Mouse (Mus musculus) liver, postnatal 0 days (tissue): ENCODE results near the gene Rtp3. TPM values are rescaled to one million over a fixed set of nuclear protein-coding genes. Genes with fewer than 3 reads are reported as not detected.
A peak's percentile ranks its signal among the peaks of the same experiment; 100 is the strongest.

ENCODE experiments used
- ATAC-seq: fragments of 200-750 bp; cut with Nextera tagmentation; 2 replicates; pipeline ENCODE4 v1.8.0; 2017; ENCODE audit warnings: mild to moderate bottlenecking, moderate library complexity
- DNase-seq: peaks from one replicate; pipeline ENCODE4 v3.0.0-alpha.2; 2016
- H3K27ac ChIP-seq: fragments of 300-500 bp; sonication (generic); 2 replicates; pipeline ENCODE4 v1.5.1; 2014; ENCODE audit warnings: antibody characterized with exemption, moderate library complexity, mild to moderate bottlenecking, low read depth
- H3K27me3 ChIP-seq: fragments of 300-500 bp; sonication (generic); 2 replicates; pipeline ENCODE4 v1.6.1; 2014; ENCODE audit warnings: low read length, control low read depth, mixed read lengths; ENCODE audit not compliant: insufficient read depth
- H3K36me3 ChIP-seq: fragments of 300-500 bp; sonication (generic); replicated peaks from 2 replicates; pipeline ENCODE4 v1.6.1; 2014; ENCODE audit warnings: mild to moderate bottlenecking, control low read depth, low read length, moderate library complexity, mixed read lengths; ENCODE audit not compliant: insufficient read depth
- H3K4me1 ChIP-seq: fragments of 300-500 bp; sonication (generic); 2 replicates; pipeline ENCODE4 v1.6.1; 2014; ENCODE audit warnings: antibody characterized with exemption, mild to moderate bottlenecking, control low read depth; ENCODE audit not compliant: insufficient read depth
- H3K4me2 ChIP-seq: fragments of 300-500 bp; sonication (generic); 2 replicates; pipeline ENCODE4 v1.6.1; 2014; ENCODE audit warnings: low read depth, mild to moderate bottlenecking, low read length, moderate library complexity, mixed read lengths
- H3K4me3 ChIP-seq: fragments of 300-500 bp; sonication (generic); 2 replicates; pipeline ENCODE4 v1.5.1; 2014; ENCODE audit warnings: low read depth, low read length
- H3K9ac ChIP-seq: fragments of 300-500 bp; sonication (generic); replicated peaks from 2 replicates; pipeline ENCODE4 v1.6.1; 2014; ENCODE audit warnings: mild to moderate bottlenecking, moderate library complexity
- H3K9me3 ChIP-seq: fragments of 300-500 bp; sonication (generic); 2 replicates; pipeline ENCODE4 v1.6.1; 2016; ENCODE audit warnings: mild to moderate bottlenecking, control low read depth, low read length, mixed read lengths
- CTCF ChIP-seq: sonication (generic); IDR thresholded peaks from 2 replicates; pipeline ENCODE4 v1.5.1; 2016; ENCODE audit warnings: antibody characterized with exemption, low read depth
- EP300 ChIP-seq: IDR thresholded peaks from 2 replicates; pipeline ENCODE4 v1.6.1; 2016; ENCODE audit warnings: antibody characterized with exemption, low read depth, mild to moderate bottlenecking
- WGBS: fragments of 180-500 bp; shearing (Covaris S2); extraction: QIAGEN DNeasy Blood & Tissue Kit; methylation state at CpG from one replicate; pipeline ENCODE4 v1.1.7; 2014; ENCODE audit not compliant: insufficient replicate concordance; 5-methylcytosine and 5-hydroxymethylcytosine counted together
- polyA plus RNA-seq: library from polyadenylated mRNA; unstranded; fragments of >200 nt; fragmentation: Nextera tagmentation; extraction: Ambion mirVana; gene quantifications from 2 replicates; pipeline ENCODE4 v1.2.1, GENCODE M21; 2015

Gene Rtp3
- 11.6 and 14.6 TPM in 2 replicates for polyA plus RNA-seq

DNA sequence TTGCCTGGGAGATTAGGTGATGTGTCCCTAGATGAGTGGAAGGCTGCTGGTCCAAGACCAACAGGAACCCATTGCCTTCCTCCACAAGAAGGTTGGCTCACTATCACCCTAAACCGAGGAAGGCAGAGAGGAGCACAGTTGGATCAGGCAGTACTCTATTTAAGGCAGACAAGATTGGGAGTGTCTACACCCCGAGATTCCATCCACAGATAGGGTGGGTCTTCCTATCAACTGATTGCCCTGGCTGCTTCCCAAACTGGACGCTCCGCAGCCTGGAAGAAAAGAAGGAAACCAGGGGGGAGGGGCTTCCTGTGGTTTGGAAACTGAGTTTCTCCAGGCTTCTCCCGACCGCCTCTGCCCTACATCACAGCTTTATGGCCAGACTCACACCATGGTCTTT is at the start of gene Rtp3:
TSS of gene Rtp3 (minus strand) at position 380 of the 400 bp plus-strand sequence.
- Histone ChIP-seq H3K36me3 (no peaks in the 10 kb centered on the region), H3K27me3 (no peaks in the 10 kb centered on the region), H3K9me3 (no peaks in the 10 kb centered on the region), H3K4me3 (peak within 1 kb of the TSS; percentile 42), H3K27ac (peak within 1 kb of the TSS; percentile 90), H3K4me1 (peaks cover 10% of the 10 kb centered on the region), H3K9ac (peak within 1 kb of the TSS; percentile 63), H3K4me2 (peak within 1 kb of the TSS; percentile 68)
- ATAC-seq (no peak), DNase-seq (no peak)
- TF ChIP-seq EP300 (no peak), CTCF (no peak)
- 23% methylated on average over 6 of the region's 6 CpGs for WGBS

DNA sequence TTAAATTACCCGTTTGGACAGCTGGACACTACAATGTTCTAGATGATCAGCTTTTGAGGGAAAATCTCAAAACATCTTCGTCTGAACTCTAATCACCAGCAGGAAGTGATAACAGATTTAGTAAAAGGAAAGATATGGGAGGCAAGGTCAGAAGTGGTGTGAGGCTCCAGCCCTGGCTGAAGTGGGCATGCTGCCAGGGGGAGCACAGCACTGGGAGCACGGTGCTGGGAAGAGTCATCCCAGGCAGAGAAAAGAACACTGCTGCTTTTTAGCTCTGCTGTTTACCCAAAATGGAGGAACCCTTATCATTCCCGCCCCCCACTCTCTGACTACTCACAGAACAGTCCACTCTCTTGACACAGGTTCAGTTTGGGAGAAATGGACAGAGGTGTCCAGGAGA is 49.6 kb upstream of the Rtp3 start:
- H3K27me3 ChIP-seq = no peaks in the 10 kb centered on the region
- 64% methylated on average over 4 of the region's 4 CpGs for WGBS
- no peak overlapping the region for H3K4me3 ChIP-seq
- H3K4me1 ChIP-seq = 0 out of 2 replicates have a peak, but pooled peaks cover 2% of the 10 kb centered on the region
- no peak overlapping the region for H3K9ac ChIP-seq
- 0 out of 2 replicates have a peak overlapping the region, but pooled peaks have one; percentile 11 for H3K27ac ChIP-seq
- no peak for TF ChIP-seq CTCF
- TF ChIP-seq EP300 = no peak
- no peak for DNase-seq
- H3K36me3 ChIP-seq = 0 out of 2 replicates have a peak, but pooled peaks cover 4% of the 10 kb centered on the region
- no peak for ATAC-seq
- no peaks in the 10 kb centered on the region for H3K9me3 ChIP-seq
- H3K4me2 ChIP-seq = no peak overlapping the region

DNA sequence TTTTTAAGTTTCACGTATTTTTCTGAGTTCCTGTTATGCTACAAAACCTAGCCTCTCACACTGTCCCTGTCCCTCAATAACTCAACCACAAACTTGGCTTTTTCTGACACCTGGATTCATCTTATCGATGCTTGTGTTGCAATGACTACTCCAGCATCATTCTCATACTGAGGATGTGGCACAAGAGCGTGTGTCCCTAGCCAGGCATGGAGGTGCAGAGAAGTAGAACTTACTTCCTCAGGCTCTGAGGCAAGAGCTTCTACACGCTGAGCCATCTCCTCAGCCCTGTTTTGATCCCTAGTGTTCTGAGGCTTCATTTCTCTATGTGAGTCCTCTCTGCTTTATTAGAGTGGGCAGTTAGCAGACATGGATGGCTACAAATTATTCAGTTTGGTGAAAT is 43.3 kb upstream of the Rtp3 start:
- 65% methylated on average over 4 of the region's 4 CpGs for WGBS
- Histone ChIP-seq H3K4me1 (0 out of 2 replicates have a peak, but pooled peaks cover 2% of the 10 kb centered on the region), H3K36me3 (0 out of 2 replicates have a peak, but pooled peaks cover 2% of the 10 kb centered on the region), H3K9me3 (no peaks in the 10 kb centered on the region), H3K27ac (no peak overlapping the region), H3K4me2 (no peak overlapping the region), H3K4me3 (no peak overlapping the region), H3K9ac (no peak overlapping the region), H3K27me3 (no peaks in the 10 kb centered on the region)
- DNase-seq (no peak), ATAC-seq (no peak)
- TF ChIP-seq CTCF = no peak
- no peak for TF ChIP-seq EP300

DNA sequence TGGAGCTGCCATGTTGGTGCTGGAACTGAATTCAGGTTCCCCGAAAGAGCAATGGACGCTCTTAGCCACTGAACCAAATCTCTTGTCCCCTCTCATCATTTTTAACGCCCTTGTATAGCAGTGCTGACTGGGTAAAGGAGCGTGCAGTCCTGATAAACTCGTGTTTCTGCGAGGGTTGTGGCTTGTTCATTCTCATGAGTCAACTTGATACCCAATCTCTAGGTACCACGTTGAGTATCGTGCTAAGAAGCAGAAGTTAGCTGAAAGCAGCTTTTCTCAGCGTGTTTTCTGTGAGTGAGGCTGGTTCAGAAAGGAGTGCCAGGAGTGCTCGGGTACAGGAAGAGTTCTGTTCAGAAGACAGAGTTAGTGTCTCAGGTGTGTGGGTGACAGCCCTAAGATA is 36.4 kb upstream of the Rtp3 start:
- Histone ChIP-seq H3K36me3 (no peaks in the 10 kb centered on the region), H3K27ac (no peak overlapping the region), H3K9ac (no peak overlapping the region), H3K4me1 (no peaks in the 10 kb centered on the region), H3K4me2 (no peak overlapping the region; the same call in 1 of the 2 replicates), H3K4me3 (no peak overlapping the region), H3K9me3 (no peaks in the 10 kb centered on the region), H3K27me3 (no peaks in the 10 kb centered on the region)
- 63% methylated on average over 10 of the region's 10 CpGs for WGBS
- no peak for TF ChIP-seq CTCF
- no peak for TF ChIP-seq EP300
- no peak for DNase-seq
- no peak for ATAC-seq

DNA sequence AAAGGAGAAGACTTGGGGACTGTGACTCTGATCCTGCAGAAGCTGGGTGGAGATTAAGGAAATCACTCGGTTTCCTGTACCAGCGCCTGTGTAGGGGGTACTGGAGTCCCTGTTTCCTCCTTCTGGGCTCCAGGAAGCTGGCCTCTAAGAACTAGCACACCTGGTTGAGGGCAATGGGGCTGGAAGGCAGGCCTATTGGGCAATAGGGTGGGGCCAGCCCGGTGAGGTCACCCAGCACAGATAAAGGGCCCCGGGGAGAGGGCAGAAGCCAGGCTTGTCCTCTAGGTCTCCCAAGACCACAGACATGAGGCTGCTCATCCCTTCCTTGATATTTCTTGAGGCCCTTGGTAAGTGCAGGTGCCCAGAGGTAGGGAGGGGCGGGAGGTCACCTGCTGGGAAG is 28.6 kb upstream of the Rtp3 start, which contains the start of gene Ltf:
TSS of gene Ltf (plus strand) at position 250 of the 400 bp plus-strand sequence.
- Histone ChIP-seq H3K36me3 (no peaks in the 10 kb centered on the region), H3K4me1 (peaks cover 3% of the 10 kb centered on the region; the same call in 1 of the 2 replicates), H3K9me3 (no peaks in the 10 kb centered on the region), H3K4me3 (peak within 1 kb of the TSS; percentile 26), H3K27ac (0 out of 2 replicates have a peak within 1 kb of the TSS, but pooled peaks have one; percentile 39), H3K9ac (peak within 1 kb of the TSS; percentile 30; the same call in 1 of the 2 replicates), H3K27me3 (no peaks in the 10 kb centered on the region), H3K4me2 (0 out of 2 replicates have a peak within 1 kb of the TSS, but pooled peaks have one; percentile 1)
- ATAC-seq (peak; percentile 72), DNase-seq (peak; percentile 61)
- WGBS = 31% methylated on average over 5 of the region's 5 CpGs
- no peak for TF ChIP-seq CTCF
- no peak for TF ChIP-seq EP300

DNA sequence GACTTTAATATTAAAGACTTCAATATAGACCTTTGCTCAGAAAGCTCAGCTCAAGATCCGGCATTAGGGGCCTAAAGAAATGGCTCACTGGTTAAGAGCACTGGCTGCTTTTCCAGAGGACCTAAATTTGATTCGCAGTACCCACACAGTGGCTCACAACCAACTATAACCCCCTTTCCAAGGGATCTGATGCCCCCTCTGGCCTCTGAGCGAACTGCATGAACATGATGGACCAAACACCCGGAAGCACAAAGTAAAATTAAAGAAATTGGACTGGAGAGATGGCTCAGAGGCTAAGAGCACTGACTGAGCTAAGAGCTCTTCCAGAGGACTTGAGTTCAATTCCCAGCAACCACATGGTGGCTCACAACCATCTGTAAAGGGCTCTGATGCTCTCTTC is 25.3 kb upstream of the Rtp3 start:
- no peak for ATAC-seq
- no peak overlapping the region for H3K4me3 ChIP-seq
- H3K27ac ChIP-seq = no peak overlapping the region
- no peak overlapping the region for H3K9ac ChIP-seq
- H3K4me1 ChIP-seq = peaks cover 3% of the 10 kb centered on the region; the same call in 1 of the 2 replicates
- no peaks in the 10 kb centered on the region for H3K36me3 ChIP-seq
- no peaks in the 10 kb centered on the region for H3K27me3 ChIP-seq
- 72% methylated on average over 4 of the region's 4 CpGs for WGBS
- TF ChIP-seq EP300 = no peak
- TF ChIP-seq CTCF = peak; percentile 34; the same call in 1 of the 2 replicates
- no peak overlapping the region for H3K4me2 ChIP-seq
- DNase-seq = no peak
- no peaks in the 10 kb centered on the region for H3K9me3 ChIP-seq
